Mouse (Mus musculus) thymus, adult 18-20 months (tissue): ENCODE results near the gene Amd1.

ENCODE experiments used
- DNase-seq, 2 experiments: peaks; one replicate each; pipeline ENCODE4 v3.0.0; 2022; ENCODE audit warnings: mixed read lengths in 2 of 2

Gene Amd1

DNA sequence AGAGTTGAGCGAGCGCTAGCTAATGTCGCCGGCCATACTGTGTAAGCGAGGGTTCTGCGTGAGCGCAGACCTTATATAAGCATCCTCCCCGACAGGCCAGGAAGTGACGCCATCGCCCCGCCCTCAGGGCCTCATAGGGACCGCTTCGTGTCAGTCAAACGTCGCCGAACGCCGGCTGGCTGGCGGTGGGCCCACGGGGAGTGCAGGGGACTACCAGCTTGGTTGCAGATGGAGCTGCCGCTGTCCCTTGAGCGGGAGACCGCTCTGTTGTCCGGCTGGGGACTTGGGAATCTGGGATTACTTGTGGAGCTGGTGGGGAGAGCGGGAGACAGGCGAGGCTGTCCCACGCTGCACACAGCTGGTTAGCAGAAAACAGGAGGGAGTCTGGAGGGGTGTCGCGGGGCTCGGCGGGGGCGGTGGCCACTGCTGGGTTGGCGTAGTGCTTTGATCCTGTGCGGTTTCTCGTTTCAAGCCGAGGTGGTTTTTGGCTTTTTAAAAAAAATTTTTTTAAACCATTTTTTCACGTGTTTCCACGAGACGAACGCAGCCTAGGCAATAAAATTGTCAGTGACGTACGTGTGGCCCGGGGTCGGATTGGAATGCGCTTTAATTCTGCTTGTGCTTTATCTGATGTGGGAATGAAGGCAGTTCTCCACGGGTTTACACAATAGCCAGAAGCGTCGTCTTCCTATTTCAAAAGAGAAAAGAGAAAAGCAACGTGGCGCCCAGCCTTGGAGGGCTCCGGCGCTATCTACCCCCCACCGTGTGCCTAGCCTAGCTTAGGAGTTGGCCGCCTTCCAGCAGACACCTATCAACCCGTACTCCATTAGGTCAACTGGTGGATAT is at the start of gene Amd1:
Gene Amd1, minus strand, starts transcription at position 47 of the 846 bp plus-strand sequence.
- DNase-seq, result peak; percentile 98 to 99

DNA sequence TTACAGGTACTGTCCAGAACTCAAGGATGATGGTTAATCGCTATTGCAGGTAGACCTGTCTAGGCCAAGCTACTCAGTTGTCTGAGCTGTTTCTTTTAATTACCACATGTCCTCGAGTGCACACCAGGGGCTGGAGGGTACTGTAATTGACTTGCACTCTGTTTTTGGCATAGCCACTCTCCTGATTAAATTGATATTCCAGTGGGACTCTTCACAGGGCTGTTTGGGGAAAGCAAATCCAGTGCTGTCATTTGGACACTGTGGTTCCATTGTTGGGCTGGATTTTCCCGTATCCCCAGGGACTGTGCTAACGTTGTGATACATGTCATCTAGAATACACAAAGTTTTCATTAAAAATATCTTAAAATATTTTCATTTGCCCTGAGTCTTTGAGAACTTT is 49.2 kb upstream of the Amd1 start:
- DNase-seq, result no peak

DNA sequence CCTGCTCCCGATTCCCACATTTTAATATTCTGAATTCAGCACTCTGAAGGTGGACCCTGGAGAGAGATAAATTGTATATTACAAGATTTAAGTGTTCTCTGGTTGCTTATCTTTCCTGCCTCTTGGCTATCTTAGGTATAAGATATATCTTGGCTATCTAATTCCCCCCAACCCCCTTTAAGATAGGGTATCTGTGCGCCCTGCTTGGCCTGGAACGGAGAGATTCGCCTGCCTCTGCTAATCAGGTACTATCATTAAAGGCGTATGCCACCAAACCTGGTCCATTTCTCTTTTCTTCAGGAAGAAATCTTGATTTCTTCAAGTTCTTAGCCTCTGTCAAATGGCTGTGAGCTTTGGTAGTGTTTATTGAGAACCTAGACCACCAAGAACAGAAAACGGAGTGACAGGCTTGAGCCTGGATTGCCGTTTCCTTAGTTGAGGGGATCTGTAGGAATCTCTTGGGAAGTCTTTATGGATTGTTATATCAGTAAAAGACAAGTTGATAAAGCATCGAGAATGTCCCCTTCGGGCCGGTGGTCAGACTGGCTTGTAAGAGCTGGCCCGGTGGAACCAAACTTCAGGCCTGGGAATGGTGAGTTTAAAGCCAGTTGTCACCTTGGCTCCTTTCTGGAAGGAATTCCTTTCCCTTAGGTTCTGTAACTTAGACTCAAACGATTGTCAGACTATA is 48.4 kb upstream of the Amd1 start:
- DNase-seq, result no peak

DNA sequence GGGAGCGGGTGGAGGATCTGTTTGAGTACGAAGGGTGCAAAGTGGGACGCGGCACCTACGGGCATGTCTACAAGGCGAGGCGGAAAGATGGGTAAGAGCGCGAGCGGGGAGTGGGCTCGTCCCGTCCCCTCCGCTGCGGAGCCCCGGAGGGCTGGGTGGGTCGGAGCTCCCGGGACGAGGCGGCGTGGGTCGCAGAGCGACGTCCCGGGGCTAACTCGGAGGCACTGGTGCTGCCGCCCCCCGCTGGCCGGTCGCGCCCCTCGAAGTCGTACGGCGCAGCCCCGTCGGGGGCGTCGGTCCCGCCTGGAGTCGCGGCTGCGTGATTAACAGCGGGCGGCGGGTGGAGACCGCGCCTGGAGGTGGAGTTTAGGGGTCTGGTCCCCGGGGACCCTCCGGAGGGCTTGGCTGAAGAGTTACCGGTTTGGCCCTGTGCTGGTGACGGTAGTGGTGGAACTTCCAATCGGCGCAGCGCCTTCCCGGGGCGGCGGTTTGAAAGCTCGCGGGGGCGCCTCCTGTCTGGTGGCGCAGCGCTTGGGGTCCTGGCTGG is 47.7 kb upstream of the Amd1 start:
- DNase-seq, result peak in 1 of 2 experiments; percentile 59

DNA sequence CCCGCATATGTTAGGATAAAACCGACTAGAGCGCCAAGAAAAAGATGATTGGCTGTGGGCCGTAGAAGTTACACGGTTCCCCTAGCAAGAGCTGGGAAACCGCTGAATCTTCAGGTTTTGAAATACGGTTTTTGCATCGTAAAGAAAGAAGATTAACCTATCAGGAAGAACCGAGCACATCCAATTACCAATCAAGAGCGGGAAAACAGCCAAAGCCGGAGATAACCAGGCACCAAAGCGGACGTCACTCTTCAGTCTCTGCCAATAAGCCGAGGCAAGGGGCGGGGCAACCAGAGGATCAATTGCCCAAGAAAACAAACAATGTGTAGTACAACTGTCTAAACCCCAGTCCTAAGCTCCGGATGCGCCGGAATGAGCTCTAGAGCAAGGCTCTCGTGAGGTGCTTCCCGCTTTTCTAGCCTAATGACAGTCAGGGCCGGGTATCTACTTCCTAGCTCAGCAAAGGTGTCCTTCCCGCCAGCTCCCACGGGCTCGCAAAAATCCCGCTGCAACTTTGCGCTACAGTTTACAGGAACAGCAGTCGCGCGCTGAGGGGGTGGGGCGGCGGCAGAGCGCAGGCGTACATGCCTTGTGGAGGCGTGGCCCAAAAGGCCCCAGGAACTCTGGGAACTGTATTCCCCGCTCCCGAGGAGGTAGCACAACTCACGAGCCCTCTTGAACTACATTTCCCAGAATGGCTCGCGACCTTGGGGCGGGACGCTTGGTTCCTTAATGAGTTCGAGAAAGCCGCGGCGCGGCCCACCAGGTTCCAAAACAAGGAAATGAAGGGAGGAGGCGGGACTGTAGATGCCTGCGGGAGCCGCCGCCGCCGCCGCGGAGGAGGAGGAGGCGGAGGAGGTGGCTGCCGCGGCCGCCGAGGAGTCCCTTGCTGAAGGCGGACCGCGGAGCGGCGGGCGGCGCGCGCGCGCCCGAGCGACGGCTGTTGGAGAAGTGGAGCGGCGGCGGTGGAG is 46.9 kb upstream of the Amd1 start:
- peak; percentile 98 to 99 for DNase-seq

DNA sequence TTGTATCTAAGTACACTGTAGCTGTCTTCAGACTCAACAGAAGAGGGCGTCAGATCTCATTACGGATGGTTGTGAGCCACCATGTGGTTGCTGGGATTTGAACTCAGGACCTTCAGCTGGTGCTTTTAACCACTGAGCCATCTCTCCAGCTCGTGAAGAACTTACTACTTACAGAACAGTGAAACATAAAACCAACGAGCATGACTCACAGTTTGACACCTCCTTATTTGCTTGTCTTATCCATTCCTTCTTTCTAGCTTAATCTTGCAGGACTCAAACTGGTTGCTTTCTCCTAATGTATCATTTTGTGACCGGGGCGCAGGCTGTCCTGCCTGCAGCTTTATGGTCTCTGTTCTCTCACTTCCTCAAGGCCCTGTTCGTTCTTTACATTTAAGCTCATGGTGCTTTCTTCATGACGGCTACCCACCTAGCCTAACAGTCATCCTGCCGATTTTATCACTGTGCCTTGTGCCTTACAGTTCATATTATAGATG is 45.5 kb upstream of the Amd1 start:
- no peak for DNase-seq

DNA sequence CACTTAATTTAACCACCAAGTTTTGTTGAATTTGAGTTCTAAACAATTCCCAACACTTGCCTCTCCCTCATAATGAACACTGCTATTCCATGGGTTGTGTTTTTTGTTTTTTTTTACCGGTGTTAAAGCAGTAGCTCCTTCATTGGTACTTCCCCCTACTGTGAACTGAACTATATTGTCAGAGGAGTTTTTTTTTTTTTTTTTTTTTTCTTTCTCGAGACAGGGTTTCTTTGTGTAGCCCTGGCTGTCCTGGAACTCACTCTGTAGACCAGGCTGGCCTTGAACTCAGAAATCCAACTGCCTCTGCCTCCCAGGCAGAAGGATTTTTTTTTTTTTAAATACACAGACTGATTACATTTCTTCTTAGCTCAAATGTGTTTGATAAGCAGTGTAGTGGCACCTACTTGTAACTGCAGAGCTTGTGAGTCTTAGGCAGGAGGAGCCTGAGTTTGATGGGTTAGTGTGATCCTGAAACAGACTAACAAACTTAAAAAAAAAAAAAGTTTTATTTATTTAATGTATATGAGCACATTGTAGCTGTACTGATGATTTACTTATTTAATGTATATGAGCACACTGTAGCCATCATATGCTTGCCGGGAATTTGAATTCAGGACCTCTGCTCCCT is 44.9 kb upstream of the Amd1 start:
- DNase-seq, result no peak

DNA sequence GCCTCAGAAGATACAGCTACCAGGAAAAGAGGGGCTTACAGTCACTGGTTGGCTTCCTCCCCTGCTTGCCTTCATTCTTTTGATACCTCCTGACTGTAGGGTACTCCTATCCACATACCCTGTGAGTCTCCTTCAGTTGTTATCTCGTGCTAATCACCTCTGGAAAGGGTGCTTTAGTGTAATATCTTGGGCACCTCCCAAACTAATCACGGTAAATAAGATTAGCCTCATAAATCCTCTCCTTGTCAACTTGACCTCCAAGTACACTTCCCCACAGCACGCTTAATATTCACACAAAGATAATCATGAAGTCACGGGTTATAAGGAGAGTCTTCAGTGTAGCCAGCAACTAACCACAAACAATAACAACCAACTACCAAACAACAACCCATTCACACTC is 40.0 kb upstream of the Amd1 start:
- no peak for DNase-seq

DNA sequence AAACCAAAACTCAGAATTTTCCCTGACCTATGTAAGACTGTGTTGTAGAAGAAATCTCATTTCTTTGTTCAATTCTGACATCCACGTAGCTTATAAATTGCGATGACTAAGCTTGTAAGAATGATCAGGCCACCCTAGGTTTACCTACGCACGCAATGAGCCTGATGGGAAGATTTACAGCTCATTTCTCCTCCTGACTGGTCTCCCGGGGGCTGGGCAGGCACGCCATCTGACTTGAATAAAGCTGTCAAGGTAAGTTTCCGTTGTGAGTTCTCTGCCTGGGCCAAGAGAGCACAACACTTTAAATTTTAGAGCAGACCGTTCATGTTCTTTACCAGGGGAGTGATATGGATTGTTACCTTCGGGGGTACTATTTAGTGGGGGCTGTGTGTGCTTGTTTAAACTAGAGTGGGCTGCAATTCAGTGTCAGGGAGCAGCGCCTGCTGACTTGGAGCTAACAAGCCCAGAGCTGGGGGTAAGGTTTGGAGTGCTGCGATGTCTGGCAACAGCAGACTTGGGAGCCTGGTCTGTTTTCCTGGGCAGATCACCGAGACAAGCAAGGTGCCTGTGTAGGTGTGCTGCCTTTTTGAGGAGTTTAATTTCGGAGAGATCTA is 37.5 kb upstream of the Amd1 start, which contains the start of gene Cdk19:
Gene Cdk19, plus strand, starts transcription at position 214 of the 614 bp plus-strand sequence.
- no peak for DNase-seq

DNA sequence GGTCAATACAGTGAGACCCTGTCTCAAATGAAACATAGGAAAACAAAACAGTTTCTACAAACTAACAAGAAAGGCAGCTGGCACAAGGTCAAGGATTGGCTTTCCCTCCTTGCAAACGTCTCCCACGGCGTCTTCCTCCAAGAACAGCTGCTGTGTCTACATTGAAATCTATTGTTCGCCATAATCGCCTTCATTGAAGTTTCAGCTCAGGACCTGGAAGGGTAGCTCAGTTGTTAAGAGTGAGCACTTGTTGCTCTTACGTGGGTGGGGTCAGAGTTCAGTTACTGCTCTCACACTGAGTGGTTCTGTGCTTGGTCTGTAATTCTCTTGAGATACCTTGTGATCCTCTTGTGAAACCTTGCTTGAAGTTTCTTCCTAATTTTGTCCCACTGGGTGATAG is 30.9 kb upstream of the Amd1 start:
- DNase-seq, result no peak

DNA sequence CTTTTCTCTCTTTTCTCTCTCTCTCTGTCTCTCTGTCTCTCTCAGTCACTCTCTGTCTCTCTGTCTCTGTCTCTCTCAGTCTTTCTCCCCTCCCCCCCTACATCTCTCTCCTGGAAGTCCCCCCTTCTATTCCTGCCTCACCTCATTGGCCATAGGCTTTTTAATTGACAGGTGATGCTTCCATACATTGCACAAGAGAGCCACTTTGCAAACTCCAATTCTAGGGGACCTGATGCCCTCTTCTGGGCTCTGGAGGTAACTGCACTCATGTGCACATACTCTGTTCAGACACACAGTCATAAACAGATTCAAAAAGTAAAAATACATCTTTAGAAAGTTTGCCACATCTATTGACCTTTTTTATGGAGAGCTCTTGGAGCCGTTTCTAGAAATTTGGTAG is 28.3 kb upstream of the Amd1 start:
- DNase-seq, result no peak

DNA sequence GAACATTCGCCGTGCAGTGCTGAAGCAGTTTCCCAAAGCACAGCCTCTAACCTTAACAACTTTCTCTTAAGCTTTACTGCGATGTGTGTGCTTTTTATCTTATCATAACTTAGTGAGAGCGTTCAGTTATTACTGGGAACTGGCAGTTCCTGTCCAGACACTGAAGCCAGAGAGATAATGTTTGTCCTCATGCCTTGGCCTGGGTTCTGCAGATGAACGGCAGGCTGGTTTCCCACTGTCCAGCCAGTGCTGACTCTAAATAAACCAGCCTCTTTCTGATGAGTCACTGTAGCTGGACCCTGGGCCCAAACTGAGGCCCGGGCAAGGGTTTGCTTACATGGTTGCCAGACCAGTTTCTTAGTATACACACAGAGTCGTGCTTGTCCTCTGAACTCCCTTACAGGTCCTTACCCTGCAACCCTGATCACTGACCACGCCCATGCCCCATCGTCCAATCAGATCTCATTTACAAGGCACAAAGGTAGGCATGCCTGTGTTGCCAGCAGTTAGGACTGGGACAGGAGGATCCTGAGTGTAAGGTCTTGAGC is 26.1 kb upstream of the Amd1 start:
- no peak for DNase-seq

DNA sequence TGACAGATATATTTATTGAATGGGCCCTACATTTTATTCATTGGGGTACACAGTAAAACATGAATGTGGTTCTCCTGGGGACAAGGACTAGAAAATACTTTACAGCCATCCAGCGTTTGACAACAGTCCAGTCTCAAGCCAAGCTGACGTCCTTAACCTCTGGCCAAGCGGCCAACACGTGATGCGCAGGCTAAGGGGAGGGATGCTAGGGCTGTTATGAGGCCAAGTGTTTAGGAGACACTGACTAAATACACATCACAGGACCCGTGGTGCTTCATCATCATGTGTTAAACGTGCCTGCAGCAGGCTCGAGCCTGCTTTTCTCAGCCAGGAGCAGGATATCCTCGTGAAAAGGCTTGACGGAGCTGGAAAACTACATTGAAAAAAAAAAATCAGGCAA is 18.3 kb upstream of the Amd1 start:
- DNase-seq, result no peak

DNA sequence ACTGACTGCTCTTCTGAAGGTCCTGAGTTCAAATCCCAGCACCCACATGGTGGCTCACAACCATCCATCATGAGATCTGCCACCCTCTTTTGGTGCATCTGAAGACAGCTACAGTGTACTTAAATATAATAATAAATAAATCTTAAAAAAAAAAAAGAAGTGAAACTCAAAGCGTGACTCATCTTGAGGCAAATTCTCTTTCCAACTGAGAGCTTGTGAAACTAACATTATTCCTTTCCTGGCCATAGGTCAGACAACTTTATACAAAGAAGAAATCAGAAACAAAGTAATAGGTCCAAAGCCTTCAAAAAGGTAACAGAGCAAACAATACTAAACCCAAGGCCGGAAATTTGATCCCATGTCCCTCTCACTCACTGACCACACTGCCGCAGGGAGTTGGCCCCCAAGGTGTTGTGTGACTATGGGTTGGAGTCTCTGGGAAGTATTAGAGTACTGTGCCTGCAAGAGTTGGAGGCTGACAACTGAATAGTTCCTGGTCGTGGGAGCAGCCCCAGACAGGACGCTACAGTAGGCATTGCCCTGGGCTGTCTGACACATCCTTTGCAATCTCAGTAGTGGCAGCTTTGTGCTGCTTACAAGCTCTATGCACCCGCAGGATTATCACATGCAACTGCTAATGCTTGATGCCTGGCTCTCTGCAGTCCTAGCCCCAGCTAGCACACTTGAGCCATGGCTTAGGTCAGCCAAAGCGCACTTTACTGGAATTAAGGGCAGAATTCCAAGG is 15.0 kb upstream of the Amd1 start:
- DNase-seq, result no peak

DNA sequence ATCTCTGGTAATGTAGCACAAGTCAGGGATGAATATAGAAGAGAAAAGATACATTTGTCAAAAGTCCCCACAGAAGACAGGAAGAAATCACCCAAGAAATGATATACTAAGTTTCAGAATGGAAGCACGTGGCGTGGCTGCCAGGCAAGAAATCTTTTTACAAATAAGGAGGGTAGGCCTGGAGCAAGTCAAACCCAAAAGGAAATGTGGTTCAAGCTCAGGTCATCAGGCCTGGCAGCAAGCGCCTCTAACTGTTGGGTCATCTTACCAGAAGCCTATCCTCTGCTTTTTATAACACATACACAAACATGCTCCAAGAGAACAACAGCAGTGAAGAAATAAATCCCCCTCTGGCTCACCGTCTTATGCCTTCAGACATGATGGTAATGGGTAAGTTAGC is 10.8 kb upstream of the Amd1 start:
- no peak for DNase-seq

DNA sequence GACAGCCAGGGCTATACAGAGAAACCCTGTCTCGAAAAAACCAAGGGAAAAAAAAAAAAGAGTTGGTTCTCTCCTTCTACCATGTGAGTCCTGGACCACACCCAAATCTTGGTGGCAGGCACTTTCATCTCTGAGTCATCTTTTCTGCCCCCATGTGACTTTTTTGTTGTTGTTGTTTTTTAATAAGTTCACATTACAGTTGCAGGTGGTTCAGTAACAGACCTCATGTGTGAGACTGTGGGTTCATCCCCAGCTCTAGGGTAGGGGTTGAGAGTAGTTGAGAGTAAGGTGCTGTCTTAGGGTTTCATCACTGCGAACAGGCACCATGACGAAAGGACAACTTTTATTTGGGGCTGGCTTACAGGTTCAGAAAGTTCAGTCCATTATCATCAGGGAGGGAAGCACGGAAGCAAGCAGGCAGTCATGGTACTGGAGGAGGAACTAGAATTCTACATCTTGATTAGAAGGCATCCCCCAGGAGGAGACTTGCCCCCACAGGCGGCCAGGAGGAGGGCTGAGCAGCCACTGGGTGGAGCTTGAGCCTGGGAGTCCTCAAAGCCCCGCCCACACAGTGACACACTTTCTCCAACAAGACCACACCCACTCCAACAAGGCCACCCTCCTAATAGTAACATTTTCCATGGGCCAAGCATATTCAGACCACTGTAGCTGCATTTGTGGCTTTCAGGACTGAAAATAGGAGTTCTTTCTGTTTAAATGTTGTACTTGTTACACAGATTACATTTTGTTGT is 8.1 kb upstream of the Amd1 start:
- peak; percentile 10 to 12 for DNase-seq

DNA sequence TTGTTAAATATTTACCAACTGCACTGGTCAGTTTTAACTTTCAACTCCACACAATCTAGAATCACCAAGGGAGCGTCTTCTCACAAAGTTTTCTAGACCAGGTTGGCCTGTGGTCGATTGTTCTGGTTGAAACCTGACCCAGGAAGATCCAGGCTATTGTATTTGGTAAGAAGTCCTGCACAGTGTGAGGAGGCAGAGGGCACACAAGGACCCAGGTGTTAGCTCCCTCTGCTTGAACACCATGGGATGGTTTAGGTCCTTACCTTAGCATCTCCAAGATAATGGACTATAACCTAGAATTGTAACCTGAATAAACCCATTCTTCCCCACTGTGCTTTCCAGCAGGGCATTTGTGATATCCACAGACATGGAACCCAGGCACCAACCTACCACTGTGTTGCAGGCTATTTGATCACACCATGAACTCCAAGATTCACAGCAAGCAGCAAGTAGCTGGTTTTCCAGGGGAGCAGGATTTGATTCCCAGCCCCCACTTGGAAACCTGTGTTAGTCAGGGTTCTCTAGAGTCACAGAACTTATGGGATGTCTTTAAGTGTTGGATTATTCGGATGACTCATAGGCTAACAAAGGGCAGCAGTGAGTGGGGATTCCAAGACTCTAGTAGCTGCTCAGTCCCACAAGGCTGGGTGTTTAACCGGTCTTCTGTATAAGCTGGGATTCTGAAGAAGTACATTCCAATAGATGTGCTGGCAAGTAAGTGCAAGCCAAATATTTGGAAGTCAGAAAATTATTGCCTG is 6.0 kb upstream of the Amd1 start:
- no peak for DNase-seq

DNA sequence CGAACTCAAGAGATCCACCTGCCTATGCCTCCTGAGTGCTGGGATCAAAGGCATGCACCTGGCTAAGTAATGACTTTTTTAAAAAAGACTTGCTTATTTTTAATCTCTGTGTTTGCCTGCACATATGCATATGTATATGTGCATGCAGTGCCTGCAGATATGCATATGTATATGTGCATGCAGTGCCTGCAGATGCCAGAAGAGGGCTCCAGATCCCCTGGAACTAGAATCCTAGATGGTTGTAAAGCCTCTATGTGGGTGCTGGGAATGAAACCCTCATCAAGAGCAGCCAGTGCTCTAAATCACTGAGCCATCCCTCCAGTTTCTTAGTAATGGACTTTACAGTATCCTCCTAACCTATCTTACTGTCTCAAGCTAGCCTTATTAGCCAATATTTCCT is 4.0 kb upstream of the Amd1 start:
- no peak for DNase-seq
